Mouse (Mus musculus): ENCODE results near the gene Gm21739. TPM values are rescaled to one million over a fixed set of nuclear protein-coding genes. Genes with fewer than 3 reads are reported as not detected.
"Not testable (repeated sequence)": the region's sequence is repeated elsewhere in the genome, so short reads cannot be mapped to it uniquely, and the experiment has no call there.

Gm21739 gene
- not detected in 2 replicates for polyA plus RNA-seq (2015; fragmentation: Nextera tagmentation; extraction: Ambion mirVana)

DNA sequence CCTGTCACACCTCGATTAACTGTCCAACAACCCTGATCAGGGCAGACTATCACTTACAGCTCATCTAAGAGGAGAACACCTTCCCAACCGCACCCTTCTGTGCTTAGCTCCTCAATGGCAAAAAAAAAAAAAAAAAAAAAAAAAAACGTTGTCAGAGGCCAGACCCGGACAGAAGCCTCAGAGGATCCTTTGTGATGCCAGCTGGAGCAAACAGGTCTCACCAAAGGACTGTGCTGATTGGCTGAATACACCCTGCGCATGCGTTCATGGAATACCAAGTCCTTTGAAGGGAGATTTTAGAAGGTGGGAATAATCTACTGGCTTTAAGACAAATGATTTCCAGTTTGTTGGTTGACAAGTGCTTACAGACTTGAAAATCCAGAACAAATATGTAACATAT lies at the start of gene Gm21739:
Gene Gm21739, minus strand, starts transcription at position 101 of the 400 bp plus-strand sequence.
- not testable (repeated sequence) for H3K27me3 ChIP-seq; DNase-seq; H3K9ac ChIP-seq; H3K36me3 ChIP-seq; H3K4me3 ChIP-seq (replicated peaks); H3K4me1 ChIP-seq (replicated peaks); H3K4me2 ChIP-seq; H3K9me3 ChIP-seq (replicated peaks); ATAC-seq (ENCODE audit: low read depth); H3K27ac ChIP-seq
- no CpG with 5 or more reads among the region's 6 CpGs for WGBS (ENCODE audit: insufficient replicate concordance)
